Mouse (Mus musculus): ENCODE results near the gene Taf1.

GRCm38 (mm10) chrX:101515710-101516109 is 16.8 kb upstream of the Taf1 start:
- TF ChIP-seq CTCF (IDR thresholded peaks at IDR 0.05; ENCODE audit: low read depth): peak; percentile 54
- TF ChIP-seq EP300 (IDR thresholded peaks at IDR 0.05; ENCODE audit: low read depth): no peak

Data from liver, postnatal 0 days (tissue).